Mouse (Mus musculus) hindbrain, embryonic 14.5 days (tissue): ENCODE data around the gene Catsper4. TPM values are rescaled to one million over a fixed set of nuclear protein-coding genes. Genes with fewer than 3 reads are reported as not detected.
A peak's percentile ranks its signal among the peaks of the same experiment; 100 is the strongest.

Experiments used
- ATAC-seq: fragments of 200-750 bp; cut with Nextera tagmentation; 2 replicates; pipeline ENCODE4 v1.8.0; 2017; ENCODE audit warnings: moderate number of reproducible peaks, mild to moderate bottlenecking, moderate TSS enrichment, moderate library complexity; ENCODE audit not compliant: low FRiP score
- DNase-seq: peaks from one replicate; pipeline ENCODE4 v3.0.0-alpha.2; 2015; ENCODE audit warnings: low spot score
- H3K27ac ChIP-seq: fragments of 300-500 bp; sonication (generic); 2 replicates; pipeline ENCODE4 v1.5.1; 2014; ENCODE audit warnings: mild to moderate bottlenecking, moderate library complexity
- H3K27me3 ChIP-seq: fragments of 300-500 bp; sonication (generic); 2 replicates; pipeline ENCODE4 v1.6.1; 2014; ENCODE audit warnings: mild to moderate bottlenecking, low read length, mixed read lengths; ENCODE audit not compliant: control insufficient read depth, insufficient read depth
- H3K36me3 ChIP-seq: fragments of 300-500 bp; sonication (generic); replicated peaks from 2 replicates; pipeline ENCODE4 v1.6.1; 2014; ENCODE audit not compliant: control insufficient read depth, insufficient read depth
- H3K4me1 ChIP-seq: fragments of 300-500 bp; sonication (generic); replicated peaks from 2 replicates; pipeline ENCODE4 v1.6.1; 2014; ENCODE audit warnings: antibody characterized with exemption, low read length, mixed read lengths; ENCODE audit not compliant: control insufficient read depth, insufficient read depth
- H3K4me2 ChIP-seq: fragments of 300-500 bp; sonication (generic); replicated peaks from 2 replicates; pipeline ENCODE4 v1.6.1; 2014; ENCODE audit warnings: mild to moderate bottlenecking, moderate library complexity
- H3K4me3 ChIP-seq: fragments of 300-500 bp; sonication (generic); replicated peaks from 2 replicates; pipeline ENCODE4 v1.5.1; 2014; ENCODE audit warnings: mild to moderate bottlenecking, low read length
- H3K9ac ChIP-seq: fragments of 300-500 bp; sonication (generic); 2 replicates; pipeline ENCODE4 v1.6.1; 2014
- H3K9me3 ChIP-seq: fragments of 300-500 bp; sonication (generic); 2 replicates; pipeline ENCODE4 v1.6.1; 2016; ENCODE audit warnings: low read length; ENCODE audit not compliant: control insufficient read depth
- WGBS: fragments of 180-500 bp; shearing (Covaris S2); extraction: QIAGEN DNeasy Blood & Tissue Kit; methylation state at CpG from one replicate; pipeline ENCODE4 v1.1.7; 2014; 5-methylcytosine and 5-hydroxymethylcytosine counted together
- polyA plus RNA-seq: library from polyadenylated mRNA; unstranded; fragments of >200 nt; fragmentation: Nextera tagmentation; extraction: Ambion mirVana; gene quantifications from 2 replicates; pipeline ENCODE4 v1.2.1, GENCODE M21; 2014

Catsper4 gene
- polyA plus RNA-seq, 1 experiment from 2014 or later, result not detected

DNA sequence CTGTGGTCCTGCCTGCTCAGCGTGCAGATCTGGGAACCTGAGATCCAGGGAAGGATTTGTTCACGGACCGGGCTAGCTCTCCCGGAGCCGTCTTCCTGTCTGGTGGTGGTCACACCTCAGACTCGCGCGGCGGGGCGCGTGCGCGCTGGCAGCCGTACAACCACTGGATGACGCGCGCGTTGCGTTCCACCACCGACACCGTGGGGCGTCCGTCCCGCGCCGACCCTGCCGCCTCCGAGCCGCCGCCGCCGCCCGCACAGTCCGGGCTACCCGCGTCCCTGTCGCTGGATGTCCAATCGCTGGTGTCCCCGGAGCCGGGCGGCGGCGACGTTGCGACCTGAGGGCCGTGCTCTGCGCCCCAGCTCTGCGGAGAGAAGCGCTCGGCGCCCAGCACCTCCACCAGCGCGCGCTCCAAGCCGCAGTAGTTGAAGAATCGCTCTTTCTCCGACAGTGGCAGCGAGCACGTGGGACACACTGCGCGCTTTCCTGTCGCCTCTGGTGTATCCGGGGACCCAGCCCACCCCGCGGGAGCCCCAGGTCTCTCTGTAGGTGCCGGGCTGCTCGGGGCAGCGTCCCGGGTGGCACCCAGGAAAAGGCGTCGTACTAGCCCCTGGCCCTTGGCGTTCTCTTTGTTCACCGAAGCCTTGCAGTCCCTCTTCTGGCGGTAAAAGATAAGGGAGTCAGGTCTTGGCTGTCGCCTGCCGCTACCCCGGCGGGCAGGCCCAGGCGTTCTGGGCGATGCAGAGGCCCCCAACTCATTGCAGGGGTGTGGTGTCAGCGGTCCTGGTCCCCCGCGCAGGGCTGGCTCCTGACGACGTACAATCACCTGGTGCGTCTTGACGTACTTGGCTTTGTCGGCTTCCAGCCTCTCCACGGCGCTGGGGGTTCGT, 24.3 kb upstream of the Catsper4 start:
- ATAC-seq, result peak; percentile 42
- peaks cover 83% of the 10 kb centered on the region for H3K27me3 ChIP-seq
- peak overlapping the region; percentile 61 for H3K4me3 ChIP-seq
- H3K4me2 ChIP-seq, result peak overlapping the region; percentile 88
- H3K9me3 ChIP-seq, result no peaks in the 10 kb centered on the region
- whole genome bisulfite sequencing, result under 1% methylated on average over 91 of the region's 91 CpGs
- DNase-seq, result peak; percentile 78
- no peaks in the 10 kb centered on the region for H3K36me3 ChIP-seq
- peak overlapping the region; percentile 88 for H3K27ac ChIP-seq
- peak overlapping the region; percentile 80 for H3K9ac ChIP-seq
- H3K4me1 ChIP-seq, result peaks cover 30% of the 10 kb centered on the region

DNA sequence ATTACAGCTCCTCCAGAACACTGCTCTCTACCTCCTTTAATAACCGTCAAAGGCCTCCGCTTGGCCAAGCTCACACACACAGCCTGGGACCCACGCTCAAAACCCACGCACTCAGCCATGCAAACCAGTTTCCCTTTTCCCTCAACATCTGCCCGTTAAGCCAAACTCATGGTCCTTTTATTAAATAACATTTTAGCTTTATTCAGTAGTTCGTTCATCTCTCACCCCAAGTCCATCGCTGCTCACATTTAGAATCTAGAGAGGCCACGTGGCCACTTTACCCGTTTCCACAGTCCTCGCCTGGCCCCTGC, 23.7 kb upstream of the Catsper4 start:
- H3K4me2 ChIP-seq, result peak overlapping the region; percentile 88
- peaks cover 78% of the 10 kb centered on the region for H3K27me3 ChIP-seq
- H3K4me1 ChIP-seq, result peaks cover 36% of the 10 kb centered on the region
- peak overlapping the region; percentile 61 for H3K4me3 ChIP-seq
- no peaks in the 10 kb centered on the region for H3K36me3 ChIP-seq
- H3K9me3 ChIP-seq, result no peaks in the 10 kb centered on the region
- H3K27ac ChIP-seq, result peak overlapping the region; percentile 88
- DNase-seq, result peak; percentile 34
- no peak for ATAC-seq
- WGBS, result 8% methylated on average over 10 of the region's 10 CpGs
- H3K9ac ChIP-seq, result peak overlapping the region; percentile 80

DNA sequence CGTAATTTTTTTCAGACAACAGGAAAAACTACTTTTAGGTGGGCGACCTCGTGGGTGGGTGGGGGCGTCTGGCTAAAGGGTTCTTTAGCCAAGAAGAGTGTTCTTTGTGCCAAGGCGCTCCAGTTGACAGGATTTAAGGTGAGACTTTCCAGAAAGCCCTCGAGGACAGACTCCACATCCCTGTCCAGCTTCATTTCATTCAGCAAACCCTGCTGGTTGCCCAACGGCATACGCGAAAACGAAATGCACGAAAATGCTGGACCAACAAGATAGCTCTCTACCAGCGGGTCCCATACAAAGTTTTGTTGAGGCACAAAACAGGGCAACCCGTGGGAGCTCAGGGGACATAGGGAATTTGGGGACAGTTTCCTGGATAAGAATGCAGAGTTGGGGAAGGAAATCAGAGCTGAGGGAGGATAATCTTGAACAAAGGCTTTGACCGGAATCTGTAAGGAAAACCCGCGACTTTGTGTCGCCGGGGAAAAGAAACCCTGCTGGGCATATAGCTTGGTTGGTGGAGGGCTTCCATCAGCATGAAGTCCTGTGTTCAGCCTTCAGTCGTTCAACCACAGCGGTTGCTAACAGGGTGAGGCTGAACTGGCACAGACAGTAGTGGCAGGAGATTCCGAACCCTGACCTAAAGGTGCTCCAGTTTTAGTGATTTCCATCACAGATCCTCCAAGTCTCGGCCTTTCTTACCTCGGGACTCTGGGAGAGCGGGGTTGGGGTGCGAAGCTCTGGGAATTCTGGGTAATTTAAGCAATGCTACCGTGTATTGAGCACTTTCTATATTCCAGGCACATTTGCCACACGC, 23.1 kb upstream of the Catsper4 start:
- Histone ChIP-seq H3K4me2 (peak overlapping the region; percentile 88), H3K9ac (peak overlapping the region; percentile 80), H3K4me1 (peaks cover 37% of the 10 kb centered on the region), H3K4me3 (peak overlapping the region; percentile 61), H3K27ac (0 out of 2 replicates have a peak overlapping the region, but pooled peaks have one; percentile 88), H3K9me3 (no peaks in the 10 kb centered on the region), H3K27me3 (peaks cover 73% of the 10 kb centered on the region), H3K36me3 (no peaks in the 10 kb centered on the region)
- ATAC-seq, result no peak
- DNase-seq, result no peak
- WGBS, result 5% methylated on average over 27 of the region's 27 CpGs

DNA sequence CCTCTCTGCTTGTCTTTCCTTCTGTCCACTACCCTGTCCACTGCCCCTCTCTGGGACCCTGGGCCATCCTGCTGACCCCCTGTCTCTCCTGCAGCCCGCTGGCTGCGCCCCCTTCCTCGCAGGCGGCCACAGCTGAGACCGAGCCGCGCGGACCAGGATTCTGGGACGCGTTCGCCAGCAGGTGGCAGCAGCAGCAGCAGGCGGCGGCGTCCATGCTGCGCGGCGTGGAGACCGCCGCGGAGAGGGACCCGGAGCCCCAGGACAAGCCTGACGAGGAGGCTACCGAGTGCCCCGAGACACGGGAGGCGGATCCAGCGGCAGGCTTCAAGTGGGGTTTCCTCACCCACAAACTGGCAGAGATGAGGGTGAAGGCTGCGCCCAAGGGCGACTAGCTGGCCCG, 22.5 kb upstream of the Catsper4 start:
- Histone ChIP-seq H3K4me3 (peak overlapping the region; percentile 61), H3K9me3 (no peaks in the 10 kb centered on the region), H3K4me1 (peaks cover 40% of the 10 kb centered on the region), H3K27ac (no peak overlapping the region), H3K36me3 (no peaks in the 10 kb centered on the region), H3K27me3 (peaks cover 69% of the 10 kb centered on the region), H3K4me2 (peak overlapping the region; percentile 88), H3K9ac (peak overlapping the region; percentile 80)
- DNase-seq (peak; percentile 79), ATAC-seq (peak; percentile 49; the same call in 1 of the 2 replicates)
- 1% methylated on average over 30 of the region's 30 CpGs for WGBS

DNA sequence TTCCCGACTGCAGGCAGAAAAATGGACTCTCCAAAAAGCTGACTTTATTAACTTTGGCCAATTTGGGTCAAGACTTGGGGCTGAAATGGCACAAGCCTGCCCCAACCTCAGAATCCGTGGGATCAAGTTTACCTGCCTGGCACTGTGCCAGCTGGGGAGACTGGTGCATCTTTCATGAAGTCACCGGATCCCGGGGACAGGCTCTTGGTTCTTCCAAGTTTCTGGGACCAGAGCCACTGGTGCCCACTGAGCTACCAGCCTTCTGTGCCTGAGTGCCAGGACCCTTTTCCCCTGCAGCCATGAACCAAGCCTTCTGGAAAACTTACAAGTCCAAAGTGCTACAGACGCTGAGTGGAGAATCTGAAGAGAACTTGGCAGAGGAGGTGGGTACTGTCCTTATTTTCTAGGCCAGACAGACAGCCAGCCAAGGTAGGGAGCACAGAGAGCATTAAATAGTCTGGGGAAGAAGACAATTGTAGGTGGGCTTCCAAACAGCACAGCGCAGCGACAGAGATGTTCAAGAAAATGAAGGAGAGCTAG, 19.6 kb upstream of the Catsper4 start, which contains the start of gene Gm30191:
Gene Gm30191, plus strand, starts transcription at position 217 of the 540 bp plus-strand sequence.
- Histone ChIP-seq H3K4me2 (peak within 1 kb of the TSS; percentile 98), H3K9me3 (no peaks in the 10 kb centered on the region), H3K36me3 (no peaks in the 10 kb centered on the region), H3K9ac (peak within 1 kb of the TSS; percentile 83), H3K27ac (no peak within 1 kb of the TSS), H3K27me3 (peaks cover 41% of the 10 kb centered on the region), H3K4me3 (peak within 1 kb of the TSS; percentile 85), H3K4me1 (peaks cover 39% of the 10 kb centered on the region)
- ATAC-seq (no peak), DNase-seq (no peak)
- WGBS, result 64% methylated on average over 7 of the region's 7 CpGs

DNA sequence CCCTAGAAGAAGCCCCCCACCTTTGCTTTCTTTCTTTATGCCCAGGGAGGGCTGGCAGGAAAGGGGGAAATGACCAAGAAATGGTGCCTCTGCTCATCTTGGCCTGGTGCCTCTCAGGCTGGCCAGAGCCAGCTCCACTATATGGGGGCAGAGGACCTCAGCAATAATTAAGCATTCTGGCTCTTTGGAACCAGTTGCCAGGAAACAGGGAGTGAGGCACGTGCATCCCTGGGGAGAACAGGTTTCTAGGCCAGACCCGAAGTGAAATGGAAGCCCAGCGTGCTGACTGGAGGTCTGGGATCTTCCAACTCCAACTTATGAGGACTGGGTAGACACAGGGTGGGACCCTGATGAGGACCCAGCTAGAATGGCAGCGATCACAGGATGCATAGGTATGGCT, 19.1 kb upstream of the Catsper4 start:
- WGBS, result 21% methylated on average over 4 of the region's 4 CpGs
- ATAC-seq (peak; percentile 18; the same call in 1 of the 2 replicates), DNase-seq (peak; percentile 57)
- H3K9me3 ChIP-seq, result no peaks in the 10 kb centered on the region
- peaks cover 36% of the 10 kb centered on the region for H3K27me3 ChIP-seq
- H3K4me3 ChIP-seq, result no peak overlapping the region
- H3K9ac ChIP-seq, result no peak overlapping the region
- no peaks in the 10 kb centered on the region for H3K36me3 ChIP-seq
- peak overlapping the region; percentile 98 for H3K4me2 ChIP-seq
- no peak overlapping the region for H3K27ac ChIP-seq
- H3K4me1 ChIP-seq, result peaks cover 35% of the 10 kb centered on the region

DNA sequence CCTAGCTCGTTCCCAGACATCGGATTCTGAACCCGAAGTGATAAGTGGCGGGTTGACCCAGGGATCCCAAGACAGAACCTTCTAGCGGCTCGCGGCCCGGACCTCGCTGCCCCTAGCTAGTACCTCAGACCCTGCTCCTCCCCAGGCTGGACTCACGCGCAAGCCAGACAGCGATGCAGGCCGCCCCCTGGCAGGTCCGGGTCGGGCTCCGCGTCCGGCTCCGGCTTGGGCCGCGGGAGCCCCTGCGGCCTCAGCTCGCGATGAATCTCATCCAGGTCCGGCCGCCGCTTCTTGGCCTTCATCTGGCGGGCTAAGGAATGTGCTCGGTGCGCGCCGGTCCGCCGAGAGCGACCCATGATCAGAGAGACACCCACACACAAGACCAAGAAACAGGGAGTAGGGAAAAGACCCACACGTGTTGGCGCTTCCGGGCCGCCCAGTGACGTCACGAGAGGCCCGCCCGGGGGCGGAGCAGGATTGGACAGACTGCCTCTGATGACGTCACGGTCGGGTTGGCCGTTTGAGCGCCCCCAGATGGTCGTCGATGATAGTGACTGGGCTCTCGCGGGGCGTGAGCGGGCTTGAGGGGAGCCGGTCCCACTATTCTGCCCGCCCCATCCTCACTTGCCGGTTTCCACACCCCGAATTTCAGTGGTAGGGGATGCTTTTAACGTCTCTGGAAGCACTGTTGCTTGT, 18.1 kb upstream of the Catsper4 start, which contains the start of gene Zfp593:
Gene Zfp593, minus strand, starts transcription at position 445 of the 696 bp plus-strand sequence.
- H3K9me3 ChIP-seq, result no peaks in the 10 kb centered on the region
- peak within 1 kb of the TSS; percentile 98 for H3K4me2 ChIP-seq
- peaks cover 26% of the 10 kb centered on the region for H3K27me3 ChIP-seq
- H3K9ac ChIP-seq, result peak within 1 kb of the TSS; percentile 83
- H3K4me1 ChIP-seq, result peaks cover 27% of the 10 kb centered on the region
- peak within 1 kb of the TSS; percentile 85 for H3K4me3 ChIP-seq
- peak; percentile 97 for DNase-seq
- H3K27ac ChIP-seq, result 0 out of 2 replicates have a peak within 1 kb of the TSS, but pooled peaks have one; percentile 11
- ATAC-seq, result peak; percentile 82
- WGBS, result 0% methylated on average over 60 of the region's 60 CpGs
- H3K36me3 ChIP-seq, result no peaks in the 10 kb centered on the region

DNA sequence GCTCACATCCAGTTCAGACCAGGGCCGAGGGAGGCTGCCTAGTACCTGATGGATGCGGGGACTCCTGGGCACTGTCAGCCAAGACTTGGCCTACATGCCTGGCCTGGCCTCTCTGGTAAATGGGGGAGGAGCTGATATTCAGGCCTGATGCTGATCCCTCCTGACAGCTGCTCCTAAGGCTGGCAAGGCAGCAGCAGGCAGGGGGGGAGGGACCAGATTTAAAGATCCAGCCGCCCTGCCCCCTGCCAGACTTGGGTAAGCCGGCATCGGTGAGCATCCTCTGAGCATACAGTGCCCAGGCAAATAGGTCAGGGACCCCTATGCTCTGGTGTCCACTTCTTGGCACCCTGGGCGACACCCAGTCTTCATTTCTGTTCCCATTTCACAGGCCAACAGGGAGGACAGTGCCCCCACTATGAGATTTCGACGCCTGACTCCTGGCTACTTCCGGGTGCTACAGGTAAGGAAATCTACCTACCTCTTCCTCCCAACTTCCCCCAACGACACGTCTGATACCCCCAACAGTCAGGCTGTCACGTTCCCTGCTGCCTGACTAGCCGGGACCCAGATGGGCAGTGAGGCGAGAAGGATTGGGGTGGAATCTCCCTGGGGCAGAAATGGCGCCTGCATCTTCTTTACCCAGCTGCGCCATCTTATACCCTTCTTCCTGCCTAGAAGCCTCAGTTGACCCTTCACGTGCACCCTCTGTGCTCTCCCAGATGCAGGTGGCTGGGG, 16.5 kb upstream of the Catsper4 start, which contains the start of gene E130218I03Rik:
Gene E130218I03Rik, plus strand, starts transcription at position 147 of the 735 bp plus-strand sequence.
- Histone ChIP-seq H3K4me1 (peaks cover 17% of the 10 kb centered on the region), H3K27me3 (peaks cover 16% of the 10 kb centered on the region), H3K4me2 (peak within 1 kb of the TSS; percentile 98), H3K36me3 (no peaks in the 10 kb centered on the region), H3K27ac (no peak within 1 kb of the TSS), H3K9ac (no peak within 1 kb of the TSS; the same call in 1 of the 2 replicates), H3K9me3 (no peaks in the 10 kb centered on the region), H3K4me3 (peak within 1 kb of the TSS; percentile 85; the same call in 1 of the 2 replicates)
- ATAC-seq (no peak), DNase-seq (no peak)
- WGBS, result 92% methylated on average over 17 of the region's 17 CpGs
